Mouse (Mus musculus): Measurements from ENCODE around the gene Vamp2. TPM values are rescaled to one million over a fixed set of nuclear protein-coding genes. Genes with fewer than 3 reads are reported as not detected.
"Not testable (repeated sequence)": the region's sequence is repeated elsewhere in the genome, so short reads cannot be mapped to it uniquely, and the experiment has no call there.

Vamp2 gene
- total RNA-seq, 4 experiments from 2014 or later, result 57.1 to 72.2 (median 68.6) TPM

DNA sequence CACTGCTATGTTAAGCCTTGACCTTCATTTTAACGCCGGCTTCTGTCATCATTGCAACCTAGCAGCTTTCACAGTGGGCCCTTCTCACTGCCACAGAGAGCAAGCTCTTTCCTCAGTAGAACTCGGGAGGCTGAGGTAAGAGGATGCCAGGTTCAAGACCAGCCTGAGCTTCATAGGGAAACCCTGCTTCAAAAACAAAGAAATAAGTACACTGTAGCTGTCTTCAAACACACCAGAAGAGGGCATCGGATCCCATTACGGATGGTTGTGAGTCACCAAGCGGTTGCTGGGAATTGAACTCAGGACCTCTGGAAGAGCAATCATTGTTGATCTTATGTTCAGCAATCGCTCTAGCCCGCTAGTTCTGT, 7.5 kb upstream of the Vamp2 start:
- DNase-seq (ENCODE audit: low spot score), result no peak

DNA sequence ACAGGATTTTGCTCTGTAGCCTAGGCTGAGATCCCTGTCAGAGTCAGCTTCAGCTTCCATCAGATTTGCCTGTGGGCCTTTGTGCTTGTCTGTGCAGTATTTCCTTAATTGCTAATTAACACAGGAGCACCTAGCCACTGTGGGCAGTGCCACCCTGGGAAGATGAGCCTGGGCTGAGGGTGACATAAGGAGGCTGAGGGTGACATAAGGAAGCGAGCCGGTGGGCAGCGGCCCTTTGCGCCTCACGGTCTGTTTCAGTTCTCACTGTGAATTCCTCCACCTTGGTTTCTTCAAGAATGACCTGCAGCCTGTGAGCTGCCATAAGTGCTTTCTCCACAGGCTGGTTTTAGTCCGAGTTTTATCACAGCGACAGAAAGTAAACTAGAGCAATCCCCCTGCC, 6.7 kb upstream of the Vamp2 start:
- DNase-seq (ENCODE audit: low spot score), result no peak

DNA sequence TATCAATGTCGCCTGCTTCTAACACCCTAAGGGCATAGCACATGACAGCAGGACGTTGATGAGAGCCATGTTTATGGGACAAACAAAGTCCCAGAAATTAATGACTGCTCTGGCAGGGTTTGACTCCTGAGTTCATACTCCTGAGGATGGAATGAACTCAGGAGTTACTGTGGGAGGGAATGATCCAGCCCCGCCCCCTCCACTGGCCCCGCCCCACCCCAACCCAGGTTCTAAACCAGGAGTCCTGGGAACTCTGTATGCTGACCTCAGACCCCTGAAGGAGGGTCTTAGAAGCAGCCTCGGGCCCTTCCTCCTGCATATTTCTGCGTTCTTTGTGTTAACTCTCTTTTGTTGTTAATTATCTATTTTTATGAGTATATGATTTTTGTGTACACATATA, 2.7 kb upstream of the Vamp2 start:
- DNase-seq (ENCODE audit: low spot score), result no peak

DNA sequence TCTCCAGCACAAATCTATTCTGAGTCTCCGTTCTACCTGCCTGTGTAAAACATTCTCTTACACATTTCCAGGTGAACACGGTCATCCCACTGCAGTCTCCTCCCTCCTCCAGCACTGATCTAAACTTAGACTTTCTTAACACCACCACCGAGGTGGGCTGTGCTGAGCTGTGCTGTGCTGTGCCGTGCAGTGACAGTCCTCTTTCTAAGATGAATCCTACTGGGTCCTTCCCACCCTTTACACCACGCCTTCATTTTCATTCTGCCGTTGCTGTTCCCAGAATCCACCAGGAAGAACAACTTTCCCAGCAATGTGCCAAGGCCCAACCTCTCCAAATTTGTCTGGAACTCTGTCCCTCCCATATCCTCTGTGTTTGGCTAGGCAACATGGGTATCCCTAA, 1.9 kb upstream of the Vamp2 start:
- DNase-seq (ENCODE audit: low spot score), result no peak

DNA sequence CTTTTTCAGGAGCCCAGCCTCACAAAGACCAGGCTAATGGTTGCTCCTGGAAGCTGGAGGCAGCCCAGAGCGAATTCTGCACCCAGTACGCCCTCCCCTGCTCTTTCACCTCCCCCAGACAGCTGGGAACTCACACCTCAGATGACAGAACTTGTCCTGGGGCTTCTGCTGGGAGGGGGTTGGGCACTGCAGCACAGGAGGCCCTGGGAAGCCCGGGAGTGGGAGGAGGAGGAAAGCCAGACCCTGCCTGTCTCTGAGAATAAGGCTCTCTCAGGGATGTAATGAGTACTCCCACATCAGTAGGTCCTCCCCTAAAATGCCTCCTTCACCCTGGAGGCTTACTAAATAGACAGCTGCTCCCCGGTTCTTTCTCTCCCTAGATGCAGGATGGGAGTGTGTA, 1.2 kb upstream of the Vamp2 start:
- DNase-seq (ENCODE audit: low spot score), result no peak

DNA sequence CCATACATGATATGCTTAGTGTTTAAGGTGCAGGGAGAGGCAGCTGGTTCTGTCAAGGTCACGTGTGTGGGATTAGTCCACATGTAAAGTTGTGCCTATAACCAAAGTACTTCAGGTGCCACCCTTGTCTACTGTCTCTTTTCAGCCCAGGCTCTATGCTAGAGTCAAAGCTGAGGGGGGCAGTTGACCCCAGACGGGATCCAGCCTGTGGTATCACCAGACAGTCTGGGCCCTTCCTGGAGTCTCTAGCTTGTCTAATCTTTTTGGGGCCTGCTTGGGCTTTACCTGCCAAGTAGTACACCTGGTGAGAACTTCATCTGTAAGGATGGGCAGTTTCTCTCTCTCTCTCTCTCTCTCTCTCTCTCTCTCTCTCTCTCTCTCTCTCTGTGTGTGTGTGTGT, 693 bp upstream of the Vamp2 start:
- DNase-seq (ENCODE audit: low spot score), result no peak

DNA sequence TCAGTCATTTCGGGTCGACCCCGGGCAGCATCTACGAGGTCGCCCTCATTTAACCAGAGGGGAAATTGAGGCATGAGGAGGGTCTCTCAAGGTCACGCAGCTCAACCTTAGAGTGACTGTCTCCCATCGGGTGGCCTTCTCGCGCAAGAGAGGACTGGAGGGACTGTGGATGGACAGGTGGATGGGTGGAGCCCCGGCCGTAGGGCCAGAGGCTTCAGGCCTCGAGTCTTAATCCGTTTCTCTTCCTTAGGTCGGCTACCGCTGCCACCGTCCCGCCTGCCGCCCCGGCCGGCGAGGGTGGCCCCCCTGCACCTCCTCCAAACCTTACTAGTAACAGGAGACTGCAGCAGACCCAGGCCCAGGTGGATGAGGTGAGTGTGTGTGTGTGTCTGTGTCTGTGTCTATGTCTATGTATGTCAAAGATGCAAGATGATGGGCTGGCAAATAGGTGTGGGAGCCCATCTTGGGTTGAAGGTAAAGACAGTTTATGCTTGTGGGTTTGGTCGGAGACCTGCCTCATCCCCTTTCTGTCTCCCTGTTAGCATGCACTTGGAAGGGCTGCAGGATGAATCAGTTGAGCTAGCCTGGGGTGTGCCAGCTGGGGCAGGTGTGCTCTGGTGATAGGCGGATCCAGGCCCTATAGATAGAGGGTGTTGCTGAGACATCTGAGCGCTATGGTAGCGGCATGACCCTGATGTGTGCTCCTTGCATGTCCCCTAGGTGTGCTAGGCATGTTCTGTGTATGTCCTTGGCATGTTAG, 746 bp downstream of the Vamp2 start:
- DNase-seq (ENCODE audit: low spot score), result no peak

DNA sequence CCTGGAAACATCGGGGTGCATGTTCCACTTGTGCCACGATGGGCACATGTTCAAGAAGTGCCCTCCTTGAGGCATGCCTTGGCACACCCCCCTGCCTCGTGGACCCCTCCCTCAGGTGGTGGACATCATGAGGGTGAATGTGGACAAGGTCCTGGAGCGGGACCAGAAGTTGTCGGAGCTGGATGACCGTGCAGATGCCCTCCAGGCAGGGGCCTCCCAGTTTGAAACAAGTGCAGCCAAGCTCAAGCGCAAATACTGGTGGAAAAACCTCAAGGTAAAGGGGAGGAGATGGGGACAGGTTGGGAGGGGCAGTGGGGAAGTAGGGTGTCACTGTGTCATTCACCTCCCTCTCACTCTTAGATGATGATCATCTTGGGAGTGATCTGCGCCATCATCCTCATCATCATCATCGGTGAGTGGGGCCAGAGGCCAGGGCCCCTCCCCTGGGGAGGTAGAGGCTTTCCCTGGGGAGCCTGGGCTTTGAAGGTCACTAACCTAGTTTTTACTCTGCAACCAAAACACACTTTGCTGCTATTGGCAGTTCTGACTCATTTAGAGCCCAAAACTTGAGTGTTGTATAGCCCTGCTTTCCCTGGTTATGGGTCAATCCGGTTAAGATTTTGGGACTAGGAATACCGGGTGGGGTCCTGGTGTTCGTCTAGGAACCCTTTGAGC, 1.5 kb downstream of the Vamp2 start:
- DNase-seq (ENCODE audit: low spot score), result no peak

DNA sequence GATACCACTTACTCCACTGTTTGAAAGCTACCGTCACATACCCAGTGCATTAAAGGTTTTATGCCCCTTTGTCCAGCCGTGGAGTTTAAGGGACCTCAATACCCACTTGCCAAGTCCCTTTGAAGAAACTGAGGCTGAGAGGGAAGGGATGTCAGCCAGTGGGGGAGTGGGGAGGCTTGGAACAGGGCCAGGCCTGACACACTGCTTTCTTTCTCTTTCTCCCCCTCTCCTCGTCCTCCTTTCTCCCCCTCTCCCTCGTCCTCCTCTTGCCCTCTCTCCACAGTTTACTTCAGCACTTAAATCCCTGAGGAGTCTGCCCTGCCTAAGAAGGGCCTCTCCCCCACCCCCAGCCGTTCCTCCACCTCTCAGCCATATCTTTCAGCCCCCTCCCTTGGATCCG, 2.1 kb downstream of the Vamp2 start:
- no peak for DNase-seq (ENCODE audit: low spot score)

DNA sequence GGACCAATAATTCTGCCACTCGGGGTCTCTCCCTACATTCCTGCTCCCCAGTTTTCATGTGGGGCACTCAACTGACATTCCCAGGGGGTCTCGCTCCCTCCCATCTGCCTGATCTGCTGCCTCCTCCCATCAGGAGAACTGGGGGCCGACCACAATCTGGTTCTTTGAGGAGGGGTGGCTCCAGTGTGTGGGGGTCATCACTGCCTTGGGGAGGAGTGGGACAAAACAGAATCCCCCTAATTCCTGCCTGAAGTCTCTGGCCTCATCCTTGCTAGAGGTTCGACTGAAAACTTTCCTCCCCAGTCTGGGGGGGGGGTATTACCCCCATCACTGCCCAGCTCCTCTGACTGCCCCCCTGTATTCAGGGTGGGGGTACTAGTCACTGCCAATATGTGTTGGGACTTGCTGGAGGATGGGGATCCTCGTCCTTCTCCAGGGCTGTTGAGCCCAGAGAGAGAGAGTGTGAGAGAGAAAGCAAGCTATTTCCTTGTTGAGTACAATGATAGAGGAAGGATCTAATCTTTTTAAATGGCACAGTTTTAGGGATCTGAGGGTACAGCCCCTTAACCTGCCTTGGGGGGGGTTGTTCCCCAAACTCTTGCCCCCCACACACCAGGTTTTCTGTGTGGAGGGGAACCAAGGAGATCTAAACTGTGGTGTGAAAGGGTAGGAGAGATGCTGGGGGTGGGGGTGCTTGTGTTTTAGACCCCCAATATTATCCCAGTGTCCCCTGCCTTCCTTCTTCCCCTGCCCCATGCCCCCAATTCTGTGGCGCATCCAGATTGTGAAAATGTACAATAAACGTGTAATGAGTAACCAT, 3.5 kb downstream of the Vamp2 start:
- DNase-seq (ENCODE audit: low spot score), result no peak

DNA sequence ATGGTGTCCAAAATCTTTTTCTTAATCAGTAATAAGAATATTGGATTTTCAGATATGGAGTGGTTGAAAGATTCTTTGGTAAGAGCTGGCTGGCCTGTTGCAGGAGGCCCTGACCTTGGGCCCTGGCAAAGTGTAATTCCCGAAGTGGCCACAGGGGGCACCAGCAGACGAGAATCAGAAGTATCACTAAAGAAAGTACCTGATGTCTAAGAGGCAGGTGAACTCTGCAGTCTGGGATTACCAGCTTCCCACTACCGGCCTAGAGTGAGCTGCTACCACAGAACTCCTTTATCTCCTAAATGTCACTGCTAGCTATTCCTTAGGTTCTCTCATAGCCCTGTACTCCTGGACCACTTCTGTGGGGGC, 4.1 kb downstream of the Vamp2 start:
- DNase-seq (ENCODE audit: low spot score), result peak; percentile 88

DNA sequence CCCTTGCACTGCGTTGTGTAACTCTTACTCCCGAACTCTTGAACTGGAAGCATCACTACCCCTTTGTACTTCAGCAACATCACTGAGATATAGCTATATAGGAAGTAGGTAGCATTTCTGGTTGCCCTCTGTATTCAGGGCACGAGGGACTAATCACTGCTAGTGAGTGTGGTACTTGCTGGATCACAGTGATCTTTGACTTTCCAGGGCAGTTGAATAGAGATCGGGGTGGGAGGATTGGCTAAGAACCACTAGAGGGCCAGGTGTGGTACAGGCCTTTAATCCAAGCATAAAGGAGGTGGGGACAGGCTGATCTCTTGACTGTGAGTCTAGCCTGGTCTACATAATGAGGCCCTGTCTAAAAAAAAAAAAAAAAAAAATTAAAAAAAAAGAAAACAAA, 4.6 kb downstream of the Vamp2 start:
- DNase-seq (ENCODE audit: low spot score), result no peak

DNA sequence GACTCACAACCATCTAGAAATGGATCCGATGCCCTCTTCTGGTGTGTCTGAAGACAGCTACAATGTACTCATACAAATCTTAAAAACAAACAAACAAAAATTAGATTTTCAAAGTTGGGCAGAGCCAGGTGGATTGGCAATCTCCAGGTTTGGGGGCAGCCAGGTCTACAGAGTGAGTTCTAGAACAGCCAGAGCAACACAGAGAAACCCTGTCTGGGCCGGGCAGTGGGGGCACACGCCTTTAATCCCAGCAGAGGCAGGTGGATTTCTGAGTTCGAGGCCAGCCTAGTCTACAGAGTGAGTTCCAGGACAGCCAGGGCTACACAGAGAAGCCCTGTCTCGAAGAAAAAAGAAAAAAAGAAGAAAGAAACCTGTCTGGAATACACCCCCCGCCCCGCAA, 5.6 kb downstream of the Vamp2 start:
- DNase-seq (ENCODE audit: low spot score), result not testable (repeated sequence)

DNA sequence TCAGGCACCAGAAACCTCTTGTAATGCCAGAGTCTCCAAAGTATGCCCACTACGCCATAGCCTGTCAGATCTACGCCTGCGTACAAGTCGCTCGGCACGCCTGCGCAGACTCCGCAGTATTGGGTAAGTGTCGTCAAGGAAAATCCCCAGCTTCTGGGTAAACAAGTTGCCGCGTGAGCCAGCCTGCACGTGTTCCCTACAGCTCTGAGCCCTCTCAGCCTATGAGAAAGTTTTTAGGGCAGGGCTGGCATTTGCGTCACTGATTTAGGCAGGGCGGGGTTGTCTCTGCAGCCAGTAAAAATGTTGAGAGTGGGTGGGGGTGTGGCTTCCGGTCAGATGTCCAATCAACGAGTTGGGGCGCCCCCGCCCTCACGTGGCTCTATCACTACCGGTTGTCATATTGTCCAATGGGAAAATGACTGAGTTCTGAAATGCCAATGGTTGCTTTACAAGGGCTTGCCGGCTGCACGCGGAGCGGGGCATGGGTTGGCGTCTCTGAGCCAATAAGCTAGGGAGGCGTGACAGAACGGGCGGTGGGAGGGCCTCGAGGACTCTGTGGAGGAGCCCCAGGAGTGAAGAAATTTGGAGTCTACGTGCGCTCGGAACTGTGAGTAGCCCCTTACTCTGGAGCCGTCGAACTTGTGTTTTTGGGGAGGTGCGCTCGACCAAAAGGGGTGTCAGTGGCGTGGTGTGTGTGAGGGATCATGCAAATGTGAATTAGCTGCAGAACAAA, 6.6 kb downstream of the Vamp2 start, which contains the start of gene Per1:
Gene Per1 (plus strand): TSS at position 521 of the 733 bp plus-strand sequence.
- DNase-seq (ENCODE audit: low spot score), result peak; percentile 100

DNA sequence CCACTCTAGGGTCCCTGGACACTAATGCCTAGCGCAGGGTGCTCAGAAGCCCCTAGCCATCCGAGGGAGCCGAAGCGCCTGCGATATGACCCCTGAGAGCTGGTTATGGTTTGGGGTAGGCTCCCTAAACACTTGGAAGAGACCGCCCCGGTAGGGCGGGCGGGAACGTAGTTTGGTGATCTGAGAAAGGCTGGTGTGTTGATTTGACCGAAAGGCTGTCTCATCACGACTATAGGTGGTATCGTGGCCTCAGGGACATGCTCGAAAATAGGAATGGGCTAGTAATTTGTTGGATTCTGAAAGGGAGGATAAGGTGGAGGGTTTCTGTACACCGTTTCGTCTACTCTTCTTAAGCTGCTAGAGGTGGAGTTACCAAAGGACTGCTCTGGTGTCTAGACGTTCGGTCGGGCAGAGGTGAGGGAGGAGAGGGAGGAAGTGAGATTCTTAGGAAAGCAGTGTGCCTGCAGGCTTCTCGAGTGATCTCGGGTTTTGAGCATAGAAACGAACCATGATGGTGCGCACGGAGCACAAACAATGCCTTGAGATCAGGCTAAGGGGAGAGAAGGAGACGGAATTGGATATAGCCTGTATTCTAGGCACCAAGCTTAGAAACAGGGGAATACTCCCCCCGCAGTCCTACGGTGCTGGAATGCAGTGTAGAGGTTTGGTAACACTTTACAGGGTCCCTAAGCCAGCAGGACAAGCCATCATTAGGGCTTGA, 7.4 kb downstream of the Vamp2 start:
- peak; percentile 60 for DNase-seq (ENCODE audit: low spot score)

DNA sequence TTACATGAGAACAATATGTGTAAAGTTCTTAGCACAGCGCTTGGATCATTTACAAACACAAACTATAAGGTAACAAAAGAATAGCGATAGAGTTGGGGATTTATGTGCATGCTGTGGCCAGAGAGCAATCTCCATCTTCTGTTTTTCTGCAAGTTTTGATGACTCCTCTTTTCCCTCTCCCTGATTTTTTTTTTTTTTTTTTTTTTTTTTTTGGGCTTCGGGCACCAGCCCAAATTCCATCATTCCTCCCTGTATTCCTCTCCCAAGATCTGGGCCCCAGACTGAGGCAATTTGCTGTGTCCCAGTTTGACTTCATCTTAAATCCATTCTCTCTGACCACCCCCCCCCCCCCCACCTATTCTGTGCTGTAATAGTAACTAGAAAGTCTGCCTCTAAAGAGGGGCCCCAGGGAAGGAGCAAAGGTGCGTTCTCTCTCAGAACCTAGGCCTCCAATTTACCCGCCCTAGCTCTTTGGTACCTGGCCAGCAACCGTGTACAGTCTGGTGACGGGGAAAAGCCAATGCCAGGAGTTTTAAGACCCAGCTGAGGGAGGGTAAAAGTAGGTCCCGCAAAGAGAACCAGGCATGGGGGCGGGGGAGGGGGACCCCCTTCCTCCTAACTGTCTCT, 8.2 kb downstream of the Vamp2 start:
- no peak for DNase-seq (ENCODE audit: low spot score)

DNA sequence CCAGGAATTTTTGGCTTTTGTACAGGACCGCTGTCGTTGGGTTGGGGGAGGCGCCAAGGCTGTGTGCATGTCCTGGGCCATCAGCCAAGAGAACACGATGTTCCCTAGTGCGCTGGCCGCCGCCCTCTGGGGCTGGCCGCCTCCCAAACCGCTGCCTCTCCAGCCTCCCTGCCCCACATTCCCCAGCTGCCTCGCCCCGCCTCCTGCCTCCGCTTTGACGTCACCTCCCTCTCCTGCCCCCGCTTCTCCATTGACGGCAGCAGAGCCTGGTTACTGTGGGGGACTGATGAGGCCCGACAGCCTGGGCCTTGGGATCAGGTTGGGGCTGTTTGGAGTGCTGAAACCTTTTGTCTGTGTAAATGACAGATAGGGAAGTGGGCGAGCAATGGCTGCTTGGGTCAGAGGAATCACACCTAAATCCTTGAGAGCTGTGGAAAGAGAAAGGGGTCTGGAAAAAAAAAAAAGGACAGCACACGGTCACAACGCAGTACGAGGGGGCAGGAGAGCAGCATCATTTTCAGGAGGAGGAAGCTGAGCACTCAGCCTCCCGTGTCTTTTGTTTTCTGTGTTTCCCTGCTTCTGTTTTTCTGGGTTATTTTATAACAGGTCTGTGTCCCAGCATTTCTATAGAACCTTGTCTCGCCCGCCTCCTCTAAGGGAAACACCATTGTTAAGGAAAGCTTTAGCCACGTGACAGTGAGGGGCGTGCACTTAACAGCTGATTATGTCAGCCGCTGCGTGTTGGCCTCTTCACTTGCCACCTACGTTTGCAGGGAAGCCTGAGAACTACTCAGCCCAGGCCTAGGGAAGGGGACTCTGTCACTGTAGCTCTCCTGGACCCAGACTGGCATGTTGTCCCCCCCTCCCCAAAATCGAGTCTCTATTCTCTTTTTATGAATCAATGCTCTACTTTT, 9.0 kb downstream of the Vamp2 start:
- peak; percentile 100 for DNase-seq (ENCODE audit: low spot score)

DNA sequence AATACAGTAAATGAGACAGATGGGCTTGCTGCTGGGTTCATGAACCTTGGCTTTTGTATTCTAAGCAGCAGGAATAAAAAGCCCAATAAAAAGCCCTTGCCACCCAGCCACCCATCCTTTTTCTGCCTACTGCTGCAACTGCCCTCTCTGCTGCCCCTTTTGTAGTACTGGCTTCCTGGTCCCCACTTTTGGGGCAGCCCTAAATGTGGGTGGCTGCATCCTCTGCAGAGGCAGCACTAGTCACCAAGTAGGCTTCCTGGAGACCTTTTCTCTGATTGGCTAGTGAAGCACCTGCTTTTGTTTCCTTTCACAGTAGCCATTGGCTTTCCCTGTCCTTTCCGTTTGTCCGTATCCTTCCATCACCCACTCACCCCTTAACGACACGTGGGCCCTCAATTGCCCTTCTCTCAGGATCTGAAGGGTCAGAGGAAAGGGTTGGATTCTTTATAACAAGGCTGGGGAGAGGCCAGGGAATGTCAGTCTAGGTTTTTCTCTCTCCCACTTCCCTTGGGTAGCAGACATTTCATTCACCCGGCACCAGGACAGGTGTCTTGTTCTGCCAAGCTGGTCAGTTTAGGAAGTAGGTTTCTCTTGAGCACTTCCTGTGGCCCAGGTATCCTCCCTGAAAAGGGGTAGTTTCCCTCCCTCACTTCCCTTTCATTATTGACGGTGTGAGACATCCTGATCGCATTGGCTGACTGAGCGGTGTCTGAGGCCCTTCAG, 9.9 kb downstream of the Vamp2 start:
- DNase-seq (ENCODE audit: low spot score), result no peak

DNA sequence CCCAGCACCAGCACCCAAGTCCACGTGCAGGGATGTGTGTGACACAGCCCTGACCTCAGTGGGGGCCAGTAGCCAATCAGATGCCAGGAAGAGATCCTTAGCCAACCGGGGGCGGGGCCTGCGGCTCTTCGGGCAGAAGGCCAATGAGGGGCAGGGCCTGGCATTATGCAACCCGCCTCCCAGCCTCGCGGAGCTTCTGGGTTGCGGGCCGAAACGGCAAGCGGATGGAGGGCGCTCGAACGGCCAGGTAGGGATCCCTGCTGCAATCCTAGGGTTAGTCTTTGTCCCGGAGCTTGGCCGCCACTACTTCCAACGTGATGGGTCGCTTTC, 10.4 kb downstream of the Vamp2 start:
- DNase-seq (ENCODE audit: low spot score), result peak; percentile 99
